Mouse (Mus musculus) liver, embryonic 16.5 days (tissue): Measurements from ENCODE around the gene Pmepa1. TPM values are rescaled to one million over a fixed set of nuclear protein-coding genes. Genes with fewer than 3 reads are reported as not detected.
A peak's percentile ranks its signal among the peaks of the same experiment; 100 is the strongest.

Experiments used
- ATAC-seq: fragments of 200-750 bp; cut with Nextera tagmentation; 2 replicates; pipeline ENCODE4 v1.8.0; 2017; ENCODE audit warnings: low read depth, mild to moderate bottlenecking, moderate number of reproducible peaks, moderate library complexity
- H3K27ac ChIP-seq: fragments of 300-500 bp; sonication (generic); 2 replicates; pipeline ENCODE4 v1.5.1; 2014; ENCODE audit warnings: mild to moderate bottlenecking, low read length
- H3K27me3 ChIP-seq: fragments of 300-500 bp; sonication (generic); 2 replicates; pipeline ENCODE4 v1.6.1; 2014; ENCODE audit warnings: low read depth, low read length, mixed read lengths; ENCODE audit not compliant: control insufficient read depth, insufficient read depth
- H3K36me3 ChIP-seq: fragments of 300-500 bp; sonication (generic); 2 replicates; pipeline ENCODE4 v1.6.1; 2014; ENCODE audit warnings: mild to moderate bottlenecking; ENCODE audit not compliant: control insufficient read depth, insufficient read depth
- H3K4me1 ChIP-seq: fragments of 300-500 bp; sonication (generic); 2 replicates; pipeline ENCODE4 v1.6.1; 2014; ENCODE audit warnings: low read depth, low read length, mixed read lengths; ENCODE audit not compliant: control insufficient read depth
- H3K4me2 ChIP-seq: fragments of 300-500 bp; sonication (generic); 2 replicates; pipeline ENCODE4 v1.6.1; 2014; ENCODE audit warnings: low read depth, low read length, mixed read lengths
- H3K4me3 ChIP-seq: fragments of 300-500 bp; sonication (generic); 2 replicates; pipeline ENCODE4 v1.5.1; 2014; ENCODE audit warnings: low read depth, mild to moderate bottlenecking, low read length
- H3K9ac ChIP-seq: fragments of 300-500 bp; sonication (generic); 2 replicates; pipeline ENCODE4 v1.6.1; 2014; ENCODE audit warnings: low read depth, low read length
- H3K9me3 ChIP-seq: fragments of 300-500 bp; sonication (generic); replicated peaks from 2 replicates; pipeline ENCODE4 v1.6.1; 2016; ENCODE audit warnings: low read length; ENCODE audit not compliant: control insufficient read depth
- WGBS: fragments of 180-500 bp; shearing (Covaris S2); extraction: QIAGEN DNeasy Blood & Tissue Kit; methylation state at CpG from one replicate; pipeline ENCODE4 v1.1.7; 2014; ENCODE audit not compliant: insufficient replicate concordance; 5-methylcytosine and 5-hydroxymethylcytosine counted together
- polyA plus RNA-seq: library from polyadenylated mRNA; unstranded; fragments of >200 nt; fragmentation: Nextera tagmentation; extraction: Ambion mirVana; gene quantifications from 2 replicates; pipeline ENCODE4 v1.2.1, GENCODE M21; 2015

Pmepa1 gene
- polyA plus RNA-seq, 1 experiment from 2014 or later: 0.14 TPM

GRCm38 (mm10) chr2:173238522-173238921 is 37.8 kb downstream of the Pmepa1 start:
- Histone ChIP-seq H3K4me2 (no peak overlapping the region), H3K4me3 (no peak overlapping the region), H3K4me1 (no peaks in the 10 kb centered on the region), H3K36me3 (no peaks in the 10 kb centered on the region), H3K9me3 (no peaks in the 10 kb centered on the region), H3K27ac (no peak overlapping the region), H3K9ac (no peak overlapping the region), H3K27me3 (no peaks in the 10 kb centered on the region)
- 47% methylated on average over 14 of the region's 14 CpGs for WGBS
- no peak for ATAC-seq

GRCm38 (mm10) chr2:173235435-173236332 is 40.6 kb downstream of the Pmepa1 start:
- H3K27ac ChIP-seq: no peak overlapping the region
- H3K4me3 ChIP-seq: no peak overlapping the region
- H3K36me3 ChIP-seq: no peaks in the 10 kb centered on the region
- WGBS: 57% methylated on average over 8 of the region's 8 CpGs
- no peak overlapping the region for H3K4me2 ChIP-seq
- no peaks in the 10 kb centered on the region for H3K9me3 ChIP-seq
- no peaks in the 10 kb centered on the region for H3K27me3 ChIP-seq
- no peak overlapping the region for H3K9ac ChIP-seq
- ATAC-seq: no peak
- H3K4me1 ChIP-seq: no peaks in the 10 kb centered on the region

DNA sequence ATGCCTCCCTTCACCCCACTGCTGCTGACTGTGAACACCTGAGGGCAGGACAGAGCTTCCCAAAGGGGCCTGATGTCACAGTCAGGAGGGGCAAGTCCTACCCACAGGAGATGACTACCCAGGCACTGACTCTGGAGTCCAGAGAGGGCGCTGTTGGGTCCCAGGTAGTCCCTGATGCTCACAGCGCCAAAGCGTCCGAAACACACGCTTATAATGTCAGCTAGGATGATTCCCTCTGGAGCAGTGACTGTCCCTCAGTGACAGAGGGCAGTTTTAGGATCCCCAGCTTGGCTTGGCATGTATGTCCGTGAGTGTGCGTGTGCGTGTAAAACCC is 43.6 kb downstream of the Pmepa1 start:
- Histone ChIP-seq H3K27ac (no peak overlapping the region), H3K4me1 (no peaks in the 10 kb centered on the region), H3K36me3 (no peaks in the 10 kb centered on the region), H3K4me2 (no peak overlapping the region), H3K4me3 (no peak overlapping the region), H3K9ac (no peak overlapping the region), H3K27me3 (no peaks in the 10 kb centered on the region), H3K9me3 (no peaks in the 10 kb centered on the region)
- ATAC-seq: no peak
- 73% methylated on average over 8 of the region's 8 CpGs for WGBS

DNA sequence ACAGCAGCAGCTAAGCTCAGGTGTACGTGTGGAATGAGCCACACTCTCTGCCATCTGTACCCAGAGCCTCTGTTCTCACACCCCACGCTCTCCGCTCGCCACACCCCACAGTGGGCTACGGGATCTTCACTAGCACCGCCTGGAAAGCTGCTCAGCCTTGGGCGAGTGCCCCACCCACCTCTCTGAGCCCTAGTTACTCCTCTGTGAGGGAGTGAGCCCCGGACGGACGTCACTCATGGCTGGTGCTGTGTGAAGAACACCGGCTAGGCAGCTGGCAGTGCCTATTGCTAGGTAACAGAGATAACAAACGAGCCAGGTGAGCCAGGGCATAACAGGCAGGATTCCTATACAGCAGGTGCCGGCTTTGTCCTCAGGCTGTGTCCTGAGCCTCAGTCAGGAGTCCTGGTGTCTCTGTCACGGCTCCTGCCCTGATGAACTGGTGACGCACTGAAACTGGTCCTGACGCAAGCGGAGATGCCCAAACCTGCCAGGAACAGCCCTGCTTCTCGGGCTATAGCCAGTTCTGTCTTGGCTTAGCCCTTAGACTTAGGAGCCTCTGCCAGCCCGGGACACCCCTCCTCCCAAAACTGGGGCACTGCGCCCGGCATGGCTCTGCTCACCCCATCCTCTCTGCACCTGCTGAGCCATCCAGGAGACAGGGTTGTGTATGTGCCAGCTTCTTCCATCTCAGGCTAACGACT is 44.1 kb downstream of the Pmepa1 start:
- H3K4me3 ChIP-seq: no peak overlapping the region
- no peaks in the 10 kb centered on the region for H3K4me1 ChIP-seq
- no peak for ATAC-seq
- H3K9ac ChIP-seq: no peak overlapping the region
- no peaks in the 10 kb centered on the region for H3K27me3 ChIP-seq
- no peak overlapping the region for H3K4me2 ChIP-seq
- H3K27ac ChIP-seq: no peak overlapping the region
- H3K36me3 ChIP-seq: no peaks in the 10 kb centered on the region
- no peaks in the 10 kb centered on the region for H3K9me3 ChIP-seq
- WGBS: 65% methylated on average over 22 of the region's 22 CpGs

DNA sequence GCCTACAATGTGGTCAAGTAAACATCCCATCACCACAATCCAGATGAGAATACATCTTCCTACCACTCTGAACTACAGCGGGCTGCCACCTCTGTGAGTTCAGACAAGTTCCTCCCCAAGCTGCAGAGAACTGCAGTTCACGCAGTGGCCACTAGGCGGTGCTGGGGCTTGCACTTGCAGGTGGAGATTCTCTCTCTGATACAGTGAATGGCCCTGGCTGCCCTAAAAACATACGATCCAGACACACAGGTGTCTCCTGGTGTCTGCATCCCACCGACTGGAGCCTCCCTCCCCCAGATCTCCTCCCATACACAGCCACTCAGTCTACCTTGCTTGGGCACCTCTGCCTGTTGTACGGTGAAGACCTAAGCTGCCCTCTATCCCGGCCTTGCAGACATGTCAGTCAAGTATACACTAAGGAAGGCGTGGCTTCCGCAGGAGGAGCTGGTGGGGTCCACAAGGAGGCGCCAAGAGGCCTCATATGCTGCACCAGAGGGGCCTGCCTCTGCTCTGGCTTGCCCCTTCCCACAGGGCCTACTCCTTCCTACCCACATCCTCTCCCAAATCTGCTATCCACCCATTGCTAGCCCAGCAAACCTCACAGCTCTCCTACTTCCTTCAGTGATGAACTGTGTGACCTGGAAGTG is 46.6 kb downstream of the Pmepa1 start:
- WGBS: 4% methylated on average over 10 of the region's 10 CpGs
- H3K9me3 ChIP-seq: no peaks in the 10 kb centered on the region
- no peak overlapping the region for H3K4me3 ChIP-seq
- H3K4me1 ChIP-seq: no peaks in the 10 kb centered on the region
- H3K4me2 ChIP-seq: no peak overlapping the region
- H3K36me3 ChIP-seq: no peaks in the 10 kb centered on the region
- peak; percentile 45 for ATAC-seq
- H3K9ac ChIP-seq: no peak overlapping the region
- H3K27me3 ChIP-seq: no peaks in the 10 kb centered on the region
- H3K27ac ChIP-seq: no peak overlapping the region

- Histone ChIP-seq H3K36me3 (no peaks in the 10 kb centered on the region), H3K27me3 (no peaks in the 10 kb centered on the region), H3K4me3 (no peak overlapping the region), H3K9me3 (no peaks in the 10 kb centered on the region), H3K4me1 (no peaks in the 10 kb centered on the region), H3K9ac (no peak overlapping the region), H3K4me2 (no peak overlapping the region), H3K27ac (no peak overlapping the region)
- no peak for ATAC-seq
- 66% methylated on average over 8 of the region's 8 CpGs for WGBS
Observed at GRCm38 (mm10) chr2:173228567-173228966, 47.8 kb downstream of the Pmepa1 start.

DNA sequence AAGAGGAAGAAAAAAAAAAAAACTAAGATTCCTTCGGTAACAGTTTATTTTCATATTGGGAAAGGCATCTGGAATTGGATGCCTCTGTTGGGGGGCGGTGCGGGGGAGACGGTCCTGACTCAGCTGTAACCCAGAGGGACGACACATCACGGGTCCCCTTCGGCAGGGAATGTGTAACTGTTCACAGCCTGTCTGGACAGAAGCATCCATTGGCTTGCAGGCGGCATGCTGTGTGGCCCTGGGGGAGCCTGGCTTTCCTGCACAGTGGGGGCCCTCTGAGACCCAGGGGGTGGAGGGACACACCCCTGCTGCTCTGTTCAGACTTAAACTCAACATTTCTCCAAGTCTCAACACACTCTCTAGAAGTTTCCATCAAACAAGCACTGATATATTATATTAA is 49.5 kb downstream of the Pmepa1 start:
- no peak overlapping the region for H3K27ac ChIP-seq

DNA sequence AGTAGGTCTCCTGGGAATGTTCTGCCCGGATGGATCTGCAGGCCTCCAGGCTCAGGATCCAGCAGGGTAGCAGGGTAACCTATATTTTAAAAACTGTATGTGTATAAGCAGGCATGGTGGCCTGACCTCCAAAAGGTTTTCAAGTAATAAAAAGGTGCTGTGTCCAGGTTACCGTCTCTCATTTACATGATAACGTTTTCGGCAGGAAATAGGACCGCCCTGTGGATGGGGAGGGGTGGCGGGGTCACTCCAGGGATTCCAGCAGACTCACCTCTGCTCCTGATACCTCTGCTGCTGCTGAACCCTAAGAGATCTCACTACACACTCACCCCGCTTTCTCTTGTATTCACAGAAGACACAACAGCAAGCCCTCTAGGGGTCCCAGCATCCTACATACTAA is 50.4 kb downstream of the Pmepa1 start:
- H3K4me1 ChIP-seq: no peaks in the 10 kb centered on the region

More for the DNA sequence above, 49.5 kb downstream of the Pmepa1 start:
- ATAC-seq: no peak
- WGBS: 73% methylated on average over 8 of the region's 8 CpGs
- no peak overlapping the region for H3K9ac ChIP-seq
- no peak overlapping the region for H3K4me3 ChIP-seq
- H3K9me3 ChIP-seq: no peaks in the 10 kb centered on the region
- H3K4me2 ChIP-seq: no peak overlapping the region
- no peaks in the 10 kb centered on the region for H3K36me3 ChIP-seq
- no peaks in the 10 kb centered on the region for H3K4me1 ChIP-seq
- H3K27me3 ChIP-seq: no peaks in the 10 kb centered on the region

GRCm38 (mm10) chr2:173224832-173225231 is 51.5 kb downstream of the Pmepa1 start:
- no peak overlapping the region for H3K27ac ChIP-seq
- no peak overlapping the region for H3K4me3 ChIP-seq
- H3K4me2 ChIP-seq: no peak overlapping the region
- no peaks in the 10 kb centered on the region for H3K4me1 ChIP-seq
- ATAC-seq: no peak
- H3K27me3 ChIP-seq: no peaks in the 10 kb centered on the region
- H3K9ac ChIP-seq: no peak overlapping the region
- no peaks in the 10 kb centered on the region for H3K36me3 ChIP-seq
- WGBS: 63% methylated on average over 7 of the region's 7 CpGs
- no peaks in the 10 kb centered on the region for H3K9me3 ChIP-seq

More for the DNA sequence above, 50.4 kb downstream of the Pmepa1 start:
- Histone ChIP-seq H3K36me3 (no peaks in the 10 kb centered on the region), H3K27me3 (no peaks in the 10 kb centered on the region), H3K27ac (no peak overlapping the region), H3K4me2 (no peak overlapping the region), H3K9ac (no peak overlapping the region), H3K4me3 (no peak overlapping the region), H3K9me3 (no peaks in the 10 kb centered on the region)
- 53% methylated on average over 7 of the region's 7 CpGs for WGBS
- no peak for ATAC-seq
